Mouse (Mus musculus) MEL (cell line): ENCODE measurements around the gene Cav3.

ENCODE experiments used
- CHD1 ChIP-seq: IDR thresholded peaks from 2 replicates; pipeline ENCODE4 v1.6.1; 2012; ENCODE audit warnings: low read depth, mild to moderate bottlenecking, inconsistent platforms, low read length, improper control_type of control experiment
- MEF2A ChIP-seq: IDR thresholded peaks from 2 replicates; pipeline ENCODE4 v1.6.1; 2014; ENCODE audit warnings: low read depth, mild to moderate bottlenecking, inconsistent platforms, low read length, improper control_type of control experiment; ENCODE audit not compliant: poor library complexity, insufficient replicate concordance, severe bottlenecking; ENCODE audit errors: extremely low read depth

GRCm38 (mm10) chr6:112484316-112484715, 25.0 kb downstream of the Cav3 start:
- no peak for TF ChIP-seq MEF2A
- no peak for TF ChIP-seq CHD1
